Comparison of ENCODE assay signal across 9 mouse cellular contexts in genomic region chr15:97970299-97970698, GRCm38 (mm10). TPM values are rescaled to one million over a fixed set of nuclear protein-coding genes. Genes with fewer than 3 reads are reported as not detected.
DNase-seq lines count a peak whose midpoint lies in the region; ATAC-seq lines count a peak whose summit lies in the region.
"Had no signal": no experiment of that assay in that cellular context is flagged by ENCODE, and none has a peak within 500 bp of the region (broad histone marks: within the 10 kb centered on the region; RNA-seq: fewer than 3 reads in every experiment).

No protein-coding gene starts in this region.

- WGBS in hindbrain, embryonic 10.5 days, result 47% methylated on average over 6 of the region's 6 CpGs
- WGBS in hindbrain, embryonic 12.5 days, result 42% methylated on average over 6 of the region's 6 CpGs

- no peaks in the 10 kb centered on the region for H3K27me3 ChIP-seq in hindbrain, embryonic 10.5 days (ENCODE audit: insufficient read depth, poor library complexity, severe bottlenecking)
- no peaks in the 10 kb centered on the region for H3K27me3 ChIP-seq in hindbrain, embryonic 12.5 days
- H3K27me3 ChIP-seq: neural tube, embryonic 12.5 days had no signal

- 0 out of 2 replicates have a peak overlapping the region, but pooled peaks have one; percentile 11 for H3K4me3 ChIP-seq in hindbrain, embryonic 10.5 days
- H3K4me3 ChIP-seq in hindbrain, embryonic 12.5 days, result no peak overlapping the region
- H3K4me3 ChIP-seq: neural tube, embryonic 12.5 days had no signal

- peaks cover 25% of the 10 kb centered on the region for H3K36me3 ChIP-seq in hindbrain, embryonic 10.5 days
- peaks cover 5% of the 10 kb centered on the region; the same call in 1 of the 2 replicates for H3K36me3 ChIP-seq in hindbrain, embryonic 12.5 days

- H3K4me1 ChIP-seq in hindbrain, embryonic 10.5 days (replicated peaks), result peaks cover 31% of the 10 kb centered on the region
- peaks cover 12% of the 10 kb centered on the region for H3K4me1 ChIP-seq in hindbrain, embryonic 12.5 days
- H3K4me1 ChIP-seq: neural tube, embryonic 12.5 days had no signal

- H3K4me2 ChIP-seq in hindbrain, embryonic 12.5 days (replicated peaks), result no peak overlapping the region
- H3K4me2 ChIP-seq: neural tube, embryonic 12.5 days had no signal

- DNase-seq in hindbrain, embryonic 10.5 days (ENCODE audit: low spot score), result peak; percentile 43
- DNase-seq in 416B (ENCODE audit: low read depth), result peak; percentile 44
- DNase-seq in MN1 (ENCODE audit: low spot score), result peak; percentile 48
- peak; percentile 58 for DNase-seq in induced T-regulatory cell, adult 2 months (ENCODE audit: low read depth)
- DNase-seq in thymus, postnatal 0 days (ENCODE audit: low spot score), result peak; percentile 64
- no peak for DNase-seq in gastrocnemius, adult 8-10 months (ENCODE audit: low spot score in 2 of 2)
- DNase-seq in left cerebral cortex, adult 11 months (ENCODE audit: low spot score), result no peak

- ATAC-seq in hindbrain, embryonic 12.5 days (ENCODE audit: low FRiP score), result no peak

- H3K9me3 ChIP-seq in hindbrain, embryonic 10.5 days, result no peaks in the 10 kb centered on the region
- no peaks in the 10 kb centered on the region for H3K9me3 ChIP-seq in hindbrain, embryonic 12.5 days (replicated peaks)
- H3K9me3 ChIP-seq: neural tube, embryonic 12.5 days had no signal

- H3K27ac ChIP-seq in hindbrain, embryonic 10.5 days, result peak overlapping the region; percentile 67
- H3K27ac ChIP-seq in hindbrain, embryonic 12.5 days, result no peak overlapping the region
- H3K27ac ChIP-seq: neural tube, embryonic 12.5 days had no signal

- H3K9ac ChIP-seq in hindbrain, embryonic 12.5 days, result no peak overlapping the region
- H3K9ac ChIP-seq: neural tube, embryonic 12.5 days had no signal

RNA-seq across cellular contexts. Expression of gene Tmem106c, which starts 6.3 kb away (rescaled TPM):
- polyA plus RNA-seq in hindbrain, embryonic 10.5 days (2016; fragmentation: Nextera tagmentation; extraction: Ambion mirVana), result 58.9 and 64.5 TPM in 2 replicates
- 44.0 and 49.5 TPM in 2 replicates for polyA plus RNA-seq in hindbrain, embryonic 12.5 days (2016; fragmentation: Nextera tagmentation; extraction: Ambion mirVana)
- 39.0 and 40.9 TPM in 2 replicates for polyA plus RNA-seq in thymus, postnatal 0 days (2015; fragmentation: Nextera tagmentation; extraction: Ambion mirVana)
- 1 to 10 TPM; 4.3 to 8.5 (median 6.5) TPM for total RNA-seq in gastrocnemius, adult 8-10 months (2022)

RNA-seq across cellular contexts. Expression of gene Col2a1, which starts 34.2 kb away (rescaled TPM):
- 196 and 224 TPM in 2 replicates for polyA plus RNA-seq in hindbrain, embryonic 10.5 days (2016; fragmentation: Nextera tagmentation; extraction: Ambion mirVana)
- polyA plus RNA-seq in hindbrain, embryonic 12.5 days (2016; fragmentation: Nextera tagmentation; extraction: Ambion mirVana), result 459 and 487 TPM in 2 replicates
- polyA plus RNA-seq in thymus, postnatal 0 days (2015; fragmentation: Nextera tagmentation; extraction: Ambion mirVana), result 0.28 and 0.36 TPM in 2 replicates
- total RNA-seq in gastrocnemius, adult 8-10 months (2022), result under 1 TPM; 0.19 to 0.51 (median 0.38) TPM

RNA-seq across cellular contexts. Expression of gene Vdr, which starts 59.9 kb away (rescaled TPM):
- polyA plus RNA-seq in hindbrain, embryonic 10.5 days (2016; fragmentation: Nextera tagmentation; extraction: Ambion mirVana), result 0.51 and 1.0 TPM in 2 replicates
- 0.43 and 0.70 TPM in 2 replicates for polyA plus RNA-seq in hindbrain, embryonic 12.5 days (2016; fragmentation: Nextera tagmentation; extraction: Ambion mirVana)
- 2.2 and 2.5 TPM in 2 replicates for polyA plus RNA-seq in thymus, postnatal 0 days (2015; fragmentation: Nextera tagmentation; extraction: Ambion mirVana)
- total RNA-seq in gastrocnemius, adult 8-10 months (2022), result under 1 TPM in 3 of 4 experiments, not detected in 1; 0.07 to 0.13 (median 0.10) TPM

Comparison
In these comparisons a context has a peak if more than half of its experiments do, and no peak if none do; other contexts are left out.
1. DNase-seq: peak in hindbrain, embryonic 10.5 days (single experiment), 416B (single experiment), MN1 (single experiment), induced T-regulatory cell, adult 2 months (single experiment) and thymus, postnatal 0 days (single experiment); none in gastrocnemius, adult 8-10 months (0 of 2) and left cerebral cortex, adult 11 months (single experiment).
2. RNA of gene Col2a1, which starts 34.2 kb away (polyA plus RNA-seq): 459 to 487 TPM in hindbrain, embryonic 12.5 days and 196 to 224 TPM in hindbrain, embryonic 10.5 days; 0.28 to 0.36 TPM in thymus, postnatal 0 days; every median in the first group is over 100 times any median in the second.